Mouse (Mus musculus) embryo, embryonic 11 days (tissue): ENCODE measurements at regions not wholly inside any gene's neighbourhood (a gene's known extent, or its start where the extent isn't known, plus 50 kb on each side); places are given as distances from the start of the nearest gene placed in this dataset.

Experiments
- DNase-seq: peaks from one replicate; pipeline ENCODE4 v3.0.0-alpha.2; 2015

DNA sequence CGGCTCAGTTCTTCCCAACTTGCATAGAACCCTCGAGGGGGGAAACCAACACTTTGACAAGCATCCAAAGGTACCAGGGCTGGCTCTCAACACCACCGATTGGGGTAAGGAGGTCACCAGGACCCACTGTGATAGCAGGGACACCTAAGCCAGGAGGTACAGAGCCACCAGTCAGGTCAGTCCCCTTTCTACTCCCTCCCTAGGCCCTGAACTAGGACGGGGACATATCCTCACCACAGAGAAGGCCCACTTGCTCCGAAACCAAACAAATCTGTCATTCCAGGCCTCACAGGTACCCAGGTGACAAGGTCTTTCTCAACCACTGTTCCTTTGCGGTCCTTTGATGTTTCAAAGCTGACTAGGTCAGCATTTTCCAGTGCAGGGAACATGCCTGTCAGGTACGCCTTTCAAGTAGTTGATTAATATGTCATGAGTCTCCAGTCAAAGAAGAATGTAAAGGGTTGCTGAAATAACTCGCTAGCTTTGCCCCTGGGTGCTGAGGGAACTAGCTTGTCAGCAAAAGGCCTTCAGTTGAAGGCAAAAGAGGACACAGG, 95.4 kb downstream of the Zfp36l1 start:
- no peak for DNase-seq

DNA sequence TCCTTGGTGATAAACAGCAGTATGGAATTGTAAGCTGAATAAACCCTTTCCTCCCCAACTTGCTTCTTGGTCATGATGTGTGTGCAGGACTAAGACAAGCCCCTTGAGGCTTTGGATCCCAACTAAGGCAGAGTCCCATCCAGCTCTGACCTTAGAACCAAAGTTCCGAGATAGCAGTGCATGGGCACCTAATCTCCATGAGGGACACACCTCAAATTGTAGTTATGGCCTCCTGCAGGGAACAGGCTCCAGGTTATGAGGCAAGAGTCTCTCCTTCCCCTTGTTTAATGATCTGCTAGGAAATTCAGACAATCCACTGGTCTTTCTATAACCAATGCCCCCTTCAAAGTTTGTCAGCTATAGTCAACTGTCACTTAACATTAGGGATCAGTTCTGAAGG, 96.9 kb downstream of the Zfp36l1 start:
- DNase-seq = no peak

DNA sequence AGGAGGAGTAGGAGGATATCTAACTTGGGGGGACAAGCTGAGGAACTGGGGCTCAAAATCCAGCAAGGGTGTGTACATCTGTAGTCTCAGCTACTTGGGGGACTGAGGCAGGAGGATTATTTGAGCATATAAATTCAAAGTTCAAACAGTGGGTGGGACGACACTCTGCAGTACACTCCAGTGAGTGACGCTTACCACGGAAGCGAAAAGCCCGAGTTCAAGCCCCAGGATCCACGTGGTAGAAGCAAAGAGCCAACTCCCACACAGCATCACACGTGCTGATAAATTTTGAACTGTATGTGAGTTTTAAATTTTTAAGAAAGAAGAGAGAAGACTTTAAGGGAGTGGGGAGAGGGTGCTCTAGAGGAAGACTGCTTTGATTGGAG, 98.2 kb downstream of the Zfp36l1 start:
- DNase-seq = no peak

DNA sequence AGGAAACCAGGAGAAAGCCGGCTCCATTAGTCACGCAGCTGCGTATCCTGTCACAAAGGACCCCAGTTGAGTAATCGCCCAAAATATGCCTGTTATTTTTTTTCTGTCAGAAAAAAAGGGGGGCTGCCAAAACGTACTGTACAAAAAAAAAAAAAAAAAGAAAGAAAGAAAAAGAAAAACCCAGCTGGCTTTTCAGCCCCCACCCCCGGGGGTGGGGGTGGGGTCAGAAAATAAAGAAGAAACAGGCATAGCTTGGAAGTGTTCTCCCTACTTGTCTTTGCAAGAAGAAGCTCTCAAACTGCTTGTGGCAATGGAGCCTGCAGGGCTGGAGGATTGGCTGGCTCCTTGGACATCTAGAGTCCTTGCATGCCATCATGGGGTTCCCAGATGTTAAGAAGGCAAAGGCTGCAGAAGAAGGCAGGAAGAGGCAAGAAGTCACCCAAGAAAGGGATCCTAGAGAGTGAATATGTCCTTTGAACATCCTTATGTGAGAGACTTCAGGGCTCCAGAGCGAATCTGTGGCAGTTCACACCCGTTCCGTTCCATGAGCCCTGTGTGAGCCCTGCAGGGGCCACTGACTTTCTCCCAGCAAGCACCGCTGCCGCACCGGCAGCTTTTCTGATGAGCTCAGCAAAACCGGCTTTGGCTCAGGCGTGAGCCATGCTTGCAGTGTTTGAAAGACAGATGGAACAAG, 98.8 kb downstream of the Zfp36l1 start:
- peak; percentile 70 for DNase-seq

DNA sequence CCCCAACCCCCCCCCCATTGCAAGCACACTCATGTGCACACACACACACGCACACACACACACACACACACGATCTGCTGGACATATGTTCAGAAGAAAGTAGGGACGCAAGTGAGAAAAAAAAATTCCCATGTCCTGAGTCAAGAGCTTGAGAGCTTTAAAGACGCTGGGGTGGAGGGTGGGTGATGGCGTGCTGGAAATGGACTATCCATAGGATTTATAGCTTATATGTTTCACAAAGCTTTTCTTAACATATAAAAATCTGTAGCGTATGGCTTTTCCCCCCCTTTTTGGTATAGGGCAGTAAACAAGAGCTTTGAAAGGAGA, 99.3 kb downstream of the Zfp36l1 start:
- DNase-seq = peak; percentile 54

DNA sequence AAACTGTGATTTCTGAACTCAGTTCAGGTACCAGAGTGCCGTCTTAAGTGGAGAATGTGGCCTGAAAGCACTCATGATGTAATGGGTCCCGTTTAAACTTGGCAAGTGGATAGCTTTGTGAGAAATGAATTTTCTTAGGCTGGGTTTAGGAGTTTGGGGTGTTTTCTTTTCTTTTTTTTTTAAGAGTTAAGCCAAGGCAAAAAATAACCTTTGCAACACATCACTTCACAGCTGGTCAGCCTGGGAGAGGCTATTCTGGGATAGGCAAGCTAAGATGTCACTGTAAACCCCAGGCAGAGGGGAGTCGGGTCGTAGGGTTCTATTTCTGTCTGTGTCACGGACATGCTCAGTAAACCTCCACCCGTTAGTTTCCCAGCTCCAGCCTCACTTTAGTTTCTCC, 100.9 kb downstream of the Zfp36l1 start:
- no peak for DNase-seq

DNA sequence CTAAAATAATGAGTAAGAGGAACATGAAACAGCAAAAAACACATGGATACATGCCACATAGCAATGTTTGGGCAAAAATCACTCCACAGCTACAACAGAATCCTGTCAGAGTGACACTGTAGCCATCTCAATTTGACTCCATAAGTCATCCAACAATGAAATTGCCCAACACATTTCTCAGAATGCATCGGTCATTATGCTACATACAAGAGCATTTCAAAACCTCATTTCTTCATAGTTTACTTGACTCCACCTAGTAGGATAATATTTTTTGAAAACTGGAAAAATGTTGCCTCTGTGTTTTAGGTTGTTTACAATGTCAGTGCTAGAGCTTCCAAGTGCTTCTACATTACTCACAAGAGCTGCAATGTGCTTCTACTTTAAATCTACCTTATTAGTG, 101.9 kb downstream of the Zfp36l1 start:
- no peak for DNase-seq

DNA sequence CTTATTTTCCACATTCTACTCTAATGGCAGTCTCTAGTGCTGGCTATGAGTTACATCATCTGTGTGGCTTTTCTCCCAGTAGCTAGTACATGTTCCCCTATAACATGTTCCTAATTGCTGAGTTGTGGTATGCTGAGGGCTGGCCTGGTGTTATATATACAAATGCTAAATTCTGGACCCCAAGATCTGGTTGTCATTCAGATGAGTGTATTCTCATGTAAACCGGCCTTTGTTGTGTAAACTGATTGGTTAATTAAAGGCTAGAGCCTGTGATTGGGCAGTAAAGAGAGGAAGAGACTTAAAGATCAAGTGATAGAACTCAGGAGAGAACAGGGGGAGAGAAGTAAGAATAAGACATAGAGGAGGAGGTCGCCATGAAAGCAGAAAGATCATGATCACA, 102.6 kb downstream of the Zfp36l1 start:
- DNase-seq = no peak

DNA sequence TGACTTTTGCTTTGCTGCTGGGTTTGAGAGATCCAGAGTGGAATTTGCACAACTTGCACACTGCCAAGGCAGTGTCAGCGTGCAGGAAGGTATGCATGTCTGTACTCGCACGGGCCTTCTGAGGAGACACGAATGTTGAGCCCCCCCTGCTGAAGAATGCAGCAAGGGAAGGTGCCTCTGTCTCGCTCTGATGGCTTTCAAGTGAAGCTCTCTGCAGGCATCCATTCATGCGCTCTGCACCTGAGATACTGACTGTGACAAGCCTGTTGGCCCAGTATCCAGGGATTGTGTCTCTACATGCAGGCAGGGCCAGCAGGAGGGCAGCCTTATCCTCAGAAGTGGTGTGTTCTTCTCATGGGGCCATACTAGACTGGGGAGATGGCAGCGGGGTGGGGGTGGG, 105.0 kb downstream of the Zfp36l1 start:
- DNase-seq = no peak

DNA sequence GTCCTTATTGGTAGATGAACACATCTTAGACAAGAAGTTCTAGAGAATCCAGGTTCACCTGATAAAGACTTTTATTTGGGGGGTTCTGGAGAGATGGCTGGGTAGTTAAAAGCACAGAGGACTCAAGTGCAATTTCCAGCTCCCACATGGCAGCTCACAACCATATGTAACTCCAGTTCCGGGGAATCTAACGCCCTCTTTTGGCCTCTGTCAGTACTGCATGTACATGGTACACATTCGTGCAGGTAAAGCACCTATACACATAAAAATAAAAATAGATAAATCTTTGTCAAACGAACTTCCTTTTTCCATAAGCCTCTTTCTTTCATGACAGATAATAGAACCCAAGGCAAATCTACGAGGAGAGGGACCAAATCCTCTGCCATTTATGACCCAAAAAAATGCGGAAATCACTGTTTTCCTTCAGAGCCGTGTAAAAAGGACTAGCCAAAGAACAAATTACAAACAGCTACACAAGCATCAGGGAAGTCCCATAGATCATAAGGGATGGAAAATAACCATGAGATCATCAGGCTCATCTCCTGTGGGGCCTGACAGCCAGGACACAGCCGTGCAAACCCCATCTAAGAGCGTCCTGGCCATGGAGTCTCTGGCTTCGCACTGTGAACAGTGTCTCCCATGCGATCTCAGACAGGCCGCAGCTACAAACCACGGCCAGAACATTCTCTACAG, 107.4 kb downstream of the Zfp36l1 start:
- DNase-seq = no peak

DNA sequence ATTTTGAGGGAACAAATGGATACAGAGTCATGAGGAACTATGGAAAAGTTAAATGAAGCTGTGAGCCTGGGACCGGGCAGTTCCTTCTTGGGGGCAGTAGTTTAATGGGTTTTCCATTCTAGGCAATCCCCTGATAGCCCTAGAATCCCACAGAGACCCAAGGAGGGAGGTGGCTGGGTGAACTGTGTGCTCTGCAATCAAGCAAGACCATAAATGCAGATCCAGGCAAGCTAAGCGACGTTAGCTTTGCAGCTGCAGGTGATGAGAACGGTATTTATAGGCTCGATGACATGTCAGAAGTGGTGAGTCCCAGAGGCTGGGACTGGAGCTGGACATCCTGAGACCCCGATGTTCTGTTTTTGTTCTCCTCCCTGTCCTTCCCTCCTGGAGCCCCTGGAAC, 108.2 kb downstream of the Zfp36l1 start:
- no peak for DNase-seq

DNA sequence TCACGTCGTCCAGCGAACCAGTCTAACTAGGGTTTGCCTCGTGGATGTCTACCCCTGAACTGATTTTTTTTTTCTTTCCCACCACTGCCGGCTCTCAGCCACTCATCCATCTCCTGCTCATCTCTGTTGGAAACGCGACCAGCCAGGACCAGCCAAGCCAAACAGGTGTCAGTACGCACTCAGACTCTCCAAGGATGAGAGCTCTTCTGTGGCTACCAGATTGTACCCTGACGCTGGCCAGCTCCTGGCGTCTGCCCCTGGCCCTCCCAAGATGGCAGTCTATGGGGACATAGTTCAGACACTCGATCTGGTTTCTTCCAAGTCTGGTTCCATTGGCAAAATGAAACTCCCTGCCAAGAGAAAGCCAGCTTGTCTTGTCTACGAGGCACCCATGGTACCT, 109.3 kb downstream of the Zfp36l1 start:
- no peak for DNase-seq

DNA sequence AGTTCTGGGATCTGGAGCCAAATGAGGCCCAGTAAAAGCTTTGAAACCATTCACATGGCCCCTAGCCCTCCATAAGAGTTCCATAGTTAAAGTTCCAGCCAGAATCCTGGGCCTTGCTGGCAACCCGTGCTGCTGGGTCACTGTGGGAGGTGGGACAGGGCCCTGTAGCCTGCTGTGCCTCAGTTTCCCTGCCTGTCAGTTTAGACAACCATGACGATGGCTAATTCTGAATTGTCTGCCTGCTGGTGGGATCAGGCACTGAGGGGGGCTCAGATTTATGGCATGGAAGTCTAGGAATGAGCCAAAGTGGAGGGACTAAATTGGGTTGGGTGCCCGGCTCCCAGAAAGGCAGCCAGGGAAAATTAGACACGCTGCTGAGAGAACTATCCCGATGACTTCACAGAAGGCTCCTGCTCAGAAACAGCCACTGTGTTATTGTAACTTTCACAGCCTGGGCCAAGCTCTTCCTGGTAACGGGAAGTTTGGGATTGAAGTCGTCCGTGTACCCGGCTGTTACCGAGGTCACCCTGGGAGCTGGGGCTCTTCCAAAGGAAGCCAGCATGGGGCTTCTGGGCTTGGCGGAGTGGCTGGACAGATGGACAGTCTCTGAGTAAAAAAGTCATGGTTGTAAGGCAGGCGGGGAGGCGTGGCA, 110.2 kb downstream of the Zfp36l1 start:
- no peak for DNase-seq

DNA sequence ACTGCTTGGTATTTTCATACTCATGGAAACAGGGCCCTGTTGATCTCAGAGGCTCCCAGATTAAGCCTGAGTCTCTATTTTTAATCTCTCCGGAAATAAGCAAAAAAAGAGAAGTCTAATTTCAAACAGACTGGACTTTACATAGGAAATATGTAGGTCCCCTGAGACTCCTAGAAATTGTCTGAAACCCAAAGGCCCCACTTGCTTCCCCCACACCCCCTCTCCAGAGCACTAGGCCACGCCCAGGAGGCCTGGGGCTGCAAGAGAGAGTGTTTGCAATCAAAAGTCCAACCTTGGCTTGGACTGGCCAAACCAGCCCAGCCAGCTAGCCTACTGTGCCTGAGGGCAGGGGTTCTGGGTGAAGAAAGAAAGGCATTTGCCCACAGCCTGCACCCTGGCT, 111.0 kb downstream of the Zfp36l1 start:
- no peak for DNase-seq

DNA sequence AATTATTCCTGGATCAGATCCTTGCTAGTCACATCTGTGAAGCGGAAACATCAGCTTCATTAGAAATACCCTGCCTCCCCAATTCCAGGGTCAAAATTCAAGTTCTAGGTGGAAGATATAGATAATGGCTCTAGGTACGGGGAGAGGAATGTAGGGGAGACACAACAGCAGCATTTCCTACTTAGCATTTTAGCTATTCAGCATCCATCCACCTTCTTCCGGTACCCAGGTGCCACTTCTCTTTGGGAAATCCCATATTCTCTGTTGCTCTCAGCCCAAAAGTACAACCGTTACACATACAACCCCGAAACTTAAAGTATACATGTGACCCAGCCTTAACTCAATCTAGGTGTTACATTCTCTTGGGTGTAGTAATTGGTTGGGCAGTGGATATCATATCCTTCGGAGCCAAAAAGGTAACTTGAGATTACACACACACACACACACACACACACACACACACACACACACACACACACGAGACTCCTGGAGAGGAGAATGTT, 112.9 kb downstream of the Zfp36l1 start:
- no peak for DNase-seq

DNA sequence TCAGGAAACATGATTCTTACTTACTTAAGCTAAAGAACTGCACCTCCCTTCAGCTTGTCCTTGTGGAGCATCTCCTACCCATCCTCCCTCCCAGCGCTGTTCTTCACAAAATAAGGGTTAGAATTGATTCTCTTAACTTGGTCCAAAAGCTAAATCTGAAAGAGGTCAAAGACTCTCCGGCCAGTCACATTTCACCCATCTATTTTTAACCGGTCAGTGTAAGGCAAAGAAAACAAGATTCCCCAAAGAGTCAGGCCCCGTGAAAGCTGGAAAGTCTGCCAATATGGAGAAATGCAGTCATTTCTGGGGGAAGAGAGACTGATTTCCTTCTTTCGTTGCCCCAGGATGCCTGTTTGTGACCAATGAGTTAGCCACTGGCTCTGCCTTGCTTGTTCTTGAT, 114.0 kb downstream of the Zfp36l1 start:
- DNase-seq = no peak

DNA sequence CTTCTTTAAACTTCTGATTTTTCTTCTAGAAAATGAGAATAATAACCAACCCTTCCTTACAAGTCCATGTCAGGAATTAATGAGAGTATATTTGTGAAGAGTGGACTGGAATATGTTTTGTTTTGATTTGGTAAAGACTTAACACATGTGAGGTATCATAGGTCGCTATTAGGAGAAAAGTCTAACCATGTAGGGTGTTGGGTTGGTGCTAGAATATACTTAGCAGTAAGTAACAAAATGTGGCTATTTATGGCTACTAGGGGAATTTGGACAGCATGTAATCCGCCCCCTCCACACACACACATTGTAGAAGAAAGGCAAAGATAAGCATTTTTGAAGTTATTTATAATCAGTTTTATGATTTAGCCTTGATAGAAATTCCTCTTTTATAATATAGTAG, 114.5 kb downstream of the Zfp36l1 start:
- no peak for DNase-seq

DNA sequence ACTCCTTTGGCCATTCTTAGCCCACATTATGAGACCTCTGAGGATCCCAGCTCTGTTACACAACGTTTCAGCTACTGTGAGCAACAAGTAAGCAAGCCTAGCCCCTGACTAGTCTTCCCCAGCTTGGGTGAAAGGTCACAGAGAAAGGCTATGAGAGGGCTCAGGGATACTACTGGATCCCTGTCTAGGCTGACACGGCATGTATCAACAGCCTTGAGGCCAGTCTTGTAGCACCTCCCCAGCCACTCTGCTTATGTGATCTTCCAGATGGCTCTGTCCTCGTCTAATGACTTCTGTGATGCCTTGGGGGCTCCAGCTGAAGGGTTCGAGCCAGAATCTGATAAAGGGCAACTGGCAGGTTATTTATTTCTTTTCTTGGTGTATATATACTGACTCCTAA, 115.6 kb downstream of the Zfp36l1 start:
- DNase-seq = no peak

DNA sequence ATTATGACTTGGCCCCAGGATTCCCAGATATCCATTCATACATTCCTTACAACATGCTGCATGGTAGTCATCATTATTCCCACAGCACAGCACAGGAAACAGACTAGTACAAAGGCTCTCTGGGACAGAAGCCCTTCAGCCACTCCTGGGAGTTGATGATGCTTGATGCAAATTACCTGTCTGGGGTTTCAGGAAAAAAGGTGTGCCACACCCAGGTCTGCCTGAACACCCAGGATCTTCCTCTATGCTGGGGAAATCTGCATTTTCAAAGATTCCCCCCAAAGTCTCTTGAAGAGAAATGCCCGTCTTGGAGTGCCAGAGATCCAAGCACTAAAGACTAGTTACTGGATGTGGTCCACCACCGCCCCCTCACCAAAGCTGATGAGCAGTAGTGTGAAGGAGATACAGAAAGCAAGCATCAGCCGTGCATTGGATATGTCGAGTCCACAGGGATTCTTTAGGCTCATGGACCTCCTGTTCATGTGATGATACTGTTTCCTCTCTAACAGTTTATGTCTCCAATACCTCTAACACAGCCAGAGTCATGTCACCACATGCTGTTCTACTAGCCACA, 117.2 kb downstream of the Zfp36l1 start:
- DNase-seq = no peak

DNA sequence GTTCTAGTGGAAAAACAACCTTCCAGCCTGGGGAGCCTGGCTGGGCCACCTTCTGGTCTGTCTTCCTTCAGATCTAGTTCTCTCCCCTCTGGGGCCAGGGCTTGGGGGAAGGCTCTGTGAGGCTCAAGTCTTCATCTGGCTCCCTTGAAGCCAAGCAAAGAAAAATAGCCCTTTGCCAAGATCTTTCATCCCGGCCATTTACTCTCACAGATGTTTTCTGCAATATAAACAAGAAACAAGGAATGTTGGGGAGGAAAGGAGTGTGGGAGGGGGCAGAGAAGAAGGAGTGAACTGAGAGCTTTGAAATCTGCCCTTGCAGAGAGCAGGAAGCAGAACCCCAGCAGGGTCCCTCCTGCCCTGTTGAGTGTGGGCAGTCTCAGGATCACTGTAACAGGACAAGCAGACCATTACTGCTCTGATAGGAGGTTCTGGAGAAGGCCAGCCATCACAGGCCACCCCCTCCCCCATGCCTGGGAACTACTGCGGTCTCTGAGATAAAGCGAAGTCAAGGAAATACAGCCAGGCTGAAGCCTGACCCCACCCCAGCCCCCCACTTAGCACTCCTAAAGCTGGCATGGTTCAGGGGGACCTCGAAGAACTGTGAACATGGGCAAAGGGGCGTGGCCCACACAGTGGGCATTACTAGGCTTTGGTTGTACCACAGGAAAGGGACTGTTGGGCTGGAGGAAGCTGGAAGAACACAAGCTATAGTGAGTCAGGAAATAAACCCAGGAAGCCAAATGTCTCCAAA, 118.8 kb downstream of the Zfp36l1 start:
- DNase-seq = peak; percentile 54

DNA sequence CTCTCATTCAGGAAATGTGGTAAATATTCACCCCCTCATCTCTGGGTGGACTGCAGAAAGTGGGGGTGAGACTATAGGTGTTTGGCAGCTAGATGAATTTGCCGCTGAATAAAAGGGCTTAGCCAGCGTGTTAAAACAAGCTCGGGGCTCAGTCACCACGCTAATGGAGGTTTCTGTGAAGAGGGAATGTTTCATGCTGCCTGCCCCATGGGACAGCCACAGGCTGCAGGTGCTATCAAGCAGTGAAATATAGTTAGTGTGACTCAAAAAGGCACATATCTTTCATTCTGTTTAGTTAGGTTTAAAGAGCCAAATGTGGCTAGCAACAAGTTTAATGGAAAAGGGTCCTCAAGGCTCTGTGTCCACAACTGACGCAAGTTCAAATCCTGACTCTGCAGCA, 121.5 kb downstream of the Zfp36l1 start:
- DNase-seq = no peak

DNA sequence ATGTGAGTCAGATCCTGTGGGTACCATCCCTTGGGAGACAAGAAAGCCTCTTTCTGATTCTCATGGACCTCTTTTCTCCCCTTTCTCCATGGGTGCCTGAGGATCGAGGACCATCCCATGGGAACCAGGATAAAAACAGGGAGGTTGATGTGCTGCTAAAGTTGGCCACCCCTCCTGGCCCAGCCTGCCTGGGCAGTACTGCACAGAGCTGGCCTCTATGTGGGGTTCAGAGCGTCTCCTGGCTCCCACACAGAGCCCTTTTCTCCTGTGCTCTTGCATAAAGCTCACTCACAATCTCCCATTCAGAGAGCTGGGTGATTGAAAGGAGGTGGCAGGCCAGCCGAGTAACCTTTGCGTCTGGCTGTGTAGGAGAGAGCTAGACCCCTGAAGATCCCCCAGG, 122.1 kb downstream of the Zfp36l1 start:
- DNase-seq = no peak

DNA sequence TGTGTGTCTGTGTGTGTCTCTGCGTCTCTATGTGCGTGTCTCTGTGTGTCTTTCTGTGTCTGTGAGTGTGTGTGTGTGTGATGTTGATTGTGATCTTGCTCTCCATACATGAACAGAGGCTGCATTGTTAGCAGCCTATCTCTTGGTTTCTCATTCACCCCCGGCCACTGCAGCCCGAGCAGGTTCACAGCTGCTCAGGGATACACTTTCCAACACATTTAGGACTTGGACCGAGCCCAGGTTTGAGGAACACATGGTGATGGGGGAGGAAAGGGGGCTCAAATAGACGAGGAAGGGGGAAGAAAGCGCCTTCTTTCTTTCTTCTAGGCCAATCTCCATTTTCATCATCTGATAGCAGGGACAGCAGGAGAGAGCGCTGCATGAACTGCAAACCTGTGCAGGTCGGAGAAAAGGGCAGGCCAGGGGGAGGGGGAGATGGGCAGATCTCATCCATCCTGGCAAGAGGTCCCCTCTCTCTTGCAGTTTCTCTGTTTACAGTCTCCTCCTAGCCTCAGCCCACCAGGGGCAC, 123.2 kb downstream of the Zfp36l1 start:
- no peak for DNase-seq
